Mouse (Mus musculus) embryonic facial prominence, embryonic 11.5 days (tissue): ENCODE data around the gene Gm9918. TPM values are rescaled to one million over a fixed set of nuclear protein-coding genes. Genes with fewer than 3 reads are reported as not detected.

Source experiments
- ATAC-seq: fragments of 200-750 bp; cut with Nextera tagmentation; replicated peaks from 2 replicates; pipeline ENCODE4 v1.8.0; 2017; ENCODE audit warnings: low read depth; ENCODE audit not compliant: insufficient number of reproducible peaks, low FRiP score, low TSS enrichment
- DNase-seq: peaks from one replicate; pipeline ENCODE4 v3.0.0-alpha.2; 2015; ENCODE audit warnings: low spot score
- H3K27ac ChIP-seq: fragments of 300-500 bp; sonication (generic); replicated peaks from 2 replicates; pipeline ENCODE4 v1.5.1; 2014; ENCODE audit warnings: mild to moderate bottlenecking, low read depth, low read length, control low read depth
- H3K27me3 ChIP-seq: fragments of 300-500 bp; sonication (generic); 2 replicates; pipeline ENCODE4 v1.6.1; 2014; ENCODE audit warnings: mild to moderate bottlenecking, low read length, moderate library complexity, mixed read lengths; ENCODE audit not compliant: control insufficient read depth, insufficient read depth
- H3K36me3 ChIP-seq: fragments of 300-500 bp; sonication (generic); replicated peaks from 2 replicates; pipeline ENCODE4 v1.6.1; 2014; ENCODE audit warnings: low read depth, mild to moderate bottlenecking, low read length, moderate library complexity, mixed read lengths; ENCODE audit not compliant: control insufficient read depth, insufficient read depth
- H3K4me1 ChIP-seq: fragments of 300-500 bp; sonication (generic); 2 replicates; pipeline ENCODE4 v1.6.1; 2014; ENCODE audit warnings: low read length, mixed read lengths; ENCODE audit not compliant: control insufficient read depth, insufficient read depth
- H3K4me2 ChIP-seq: fragments of 300-500 bp; sonication (generic); 2 replicates; pipeline ENCODE4 v1.6.1; 2014; ENCODE audit warnings: low read depth, mild to moderate bottlenecking, control low read depth, low read length, moderate library complexity
- H3K4me3 ChIP-seq: fragments of 300-500 bp; sonication (generic); 2 replicates; pipeline ENCODE4 v1.5.1; 2014; ENCODE audit warnings: low read depth, low read length, control low read depth
- H3K9ac ChIP-seq: fragments of 300-500 bp; sonication (generic); replicated peaks from 2 replicates; pipeline ENCODE4 v1.6.1; 2014; ENCODE audit warnings: mild to moderate bottlenecking, control low read depth, low read length
- H3K9me3 ChIP-seq: fragments of 300-500 bp; sonication (generic); replicated peaks from 2 replicates; pipeline ENCODE4 v1.6.1; 2016; ENCODE audit warnings: mild to moderate bottlenecking, low read length, inconsistent platforms, mixed read lengths; ENCODE audit not compliant: control insufficient read depth
- WGBS: fragments of 180-500 bp; shearing (Covaris S2); extraction: QIAGEN DNeasy Blood & Tissue Kit; methylation state at CpG from one replicate; pipeline ENCODE4 v1.1.7; 2014; 5-methylcytosine and 5-hydroxymethylcytosine counted together
- polyA plus RNA-seq: library from polyadenylated mRNA; unstranded; fragments of >200 nt; fragmentation: Nextera tagmentation; extraction: Ambion mirVana; gene quantifications from 2 replicates; pipeline ENCODE4 v1.2.1, GENCODE M21; 2014

The Gm9918 gene
- polyA plus RNA-seq, 1 experiment from 2014 or later: 0.58 TPM

GRCm38 (mm10) chr15:102283648-102284047 is 13.3 kb downstream of the Gm9918 start:
- WGBS: 73% methylated on average over 3 of the region's 3 CpGs
- H3K27ac ChIP-seq: no peak overlapping the region
- no peaks in the 10 kb centered on the region for H3K27me3 ChIP-seq
- ATAC-seq (no peak), DNase-seq (no peak)
- no peak overlapping the region for H3K4me2 ChIP-seq
- H3K36me3 ChIP-seq: no peaks in the 10 kb centered on the region; the same call in none of the 2 replicates
- H3K9ac ChIP-seq: no peak overlapping the region
- no peaks in the 10 kb centered on the region for H3K9me3 ChIP-seq
- H3K4me1 ChIP-seq: peaks cover 6% of the 10 kb centered on the region
- no peak overlapping the region for H3K4me3 ChIP-seq

GRCm38 (mm10) chr15:102287395-102287794 is 17.0 kb downstream of the Gm9918 start:
- H3K27ac ChIP-seq: no peak overlapping the region
- H3K9ac ChIP-seq: no peak overlapping the region
- no peaks in the 10 kb centered on the region for H3K4me1 ChIP-seq
- DNase-seq (peak; percentile 59), ATAC-seq (no peak)
- H3K4me2 ChIP-seq: no peak overlapping the region
- H3K4me3 ChIP-seq: no peak overlapping the region
- no peaks in the 10 kb centered on the region for H3K27me3 ChIP-seq
- H3K9me3 ChIP-seq: no peaks in the 10 kb centered on the region
- no peaks in the 10 kb centered on the region for H3K36me3 ChIP-seq

- H3K4me3 ChIP-seq: peak within 1 kb of the TSS; percentile 82
- DNase-seq (peak; percentile 98), ATAC-seq (peak; percentile 93)
- H3K9me3 ChIP-seq: no peaks in the 10 kb centered on the region
- H3K4me2 ChIP-seq: peak within 1 kb of the TSS; percentile 84
- no peaks in the 10 kb centered on the region for H3K27me3 ChIP-seq
- 0 out of 2 replicates have a peak within 1 kb of the TSS, but pooled peaks have one; percentile 49 for H3K27ac ChIP-seq
- peaks cover 9% of the 10 kb centered on the region for H3K36me3 ChIP-seq
- 8% methylated on average over 25 of the region's 25 CpGs for WGBS
- H3K9ac ChIP-seq: peak within 1 kb of the TSS; percentile 69
- no peaks in the 10 kb centered on the region; the same call in 1 of the 2 replicates for H3K4me1 ChIP-seq
Measured at GRCm38 (mm10) chr15:102295633-102296367, 25.4 kb downstream of the Gm9918 start, which contains the start of gene Espl1. Gene Espl1 (plus strand): TSS chr15:102296266.

- DNase-seq (no peak), ATAC-seq (peak; percentile 24; the same call in 1 of the 2 replicates)
- H3K9ac ChIP-seq: peak overlapping the region; percentile 69
- 5% methylated on average over 24 of the region's 24 CpGs for WGBS
- H3K27ac ChIP-seq: 0 out of 2 replicates have a peak overlapping the region, but pooled peaks have one; percentile 49
- no peaks in the 10 kb centered on the region; the same call in 1 of the 2 replicates for H3K4me1 ChIP-seq
- H3K9me3 ChIP-seq: no peaks in the 10 kb centered on the region
- no peaks in the 10 kb centered on the region for H3K27me3 ChIP-seq
- H3K4me2 ChIP-seq: peak overlapping the region; percentile 84
- peaks cover 9% of the 10 kb centered on the region for H3K36me3 ChIP-seq
- peak overlapping the region; percentile 82 for H3K4me3 ChIP-seq
Measured at GRCm38 (mm10) chr15:102296368-102297006, 26.1 kb downstream of the Gm9918 start.

GRCm38 (mm10) chr15:102302542-102302941 is 32.2 kb downstream of the Gm9918 start:
- ATAC-seq: no peak
- 94% methylated on average over 6 of the region's 6 CpGs for WGBS
- Histone ChIP-seq H3K4me3 (no peak overlapping the region), H3K4me1 (no peaks in the 10 kb centered on the region), H3K27ac (no peak overlapping the region), H3K9me3 (no peaks in the 10 kb centered on the region), H3K4me2 (no peak overlapping the region), H3K27me3 (no peaks in the 10 kb centered on the region), H3K36me3 (peaks cover 14% of the 10 kb centered on the region), H3K9ac (no peak overlapping the region)
- DNase-seq: no peak

GRCm38 (mm10) chr15:102308717-102309116 is 38.4 kb downstream of the Gm9918 start:
- no peak overlapping the region for H3K27ac ChIP-seq
- no peak overlapping the region for H3K4me3 ChIP-seq
- 85% methylated on average over 9 of the region's 9 CpGs for WGBS
- no peak for ATAC-seq
- no peak for DNase-seq
- no peaks in the 10 kb centered on the region for H3K4me1 ChIP-seq
- no peak overlapping the region for H3K4me2 ChIP-seq
- no peaks in the 10 kb centered on the region for H3K27me3 ChIP-seq
- H3K9ac ChIP-seq: no peak overlapping the region
- H3K36me3 ChIP-seq: peaks cover 10% of the 10 kb centered on the region
- no peaks in the 10 kb centered on the region for H3K9me3 ChIP-seq

- Histone ChIP-seq H3K9me3 (no peaks in the 10 kb centered on the region), H3K27ac (no peak overlapping the region), H3K36me3 (peaks cover 10% of the 10 kb centered on the region), H3K9ac (no peak overlapping the region), H3K4me3 (no peak overlapping the region), H3K4me1 (no peaks in the 10 kb centered on the region), H3K27me3 (no peaks in the 10 kb centered on the region), H3K4me2 (no peak overlapping the region)
- no peak for ATAC-seq
- WGBS: 74% methylated on average over 10 of the region's 10 CpGs
- no peak for DNase-seq
Measured at GRCm38 (mm10) chr15:102310074-102310845, 39.9 kb downstream of the Gm9918 start.
